Mouse (Mus musculus) embryo, embryonic 9.5 days (tissue): ENCODE results near the gene Zyg11a.
"Not testable (repeated sequence)": the region's sequence is repeated elsewhere in the genome, so short reads cannot be mapped to it uniquely, and the experiment has no call there.

Experiments
- DNase-seq: peaks from one replicate; pipeline ENCODE4 v3.0.0-alpha.2; 2017; ENCODE audit errors: extremely low spot score

Zyg11a gene

GRCm38 (mm10) chr4:108217332-108218179 lies at the start of gene Zyg11a:
Zyg11a (minus strand) TSS chr4:108218048.
- peak; percentile 34 for DNase-seq

GRCm38 (mm10) chr4:108265774-108266173 lies 47.9 kb upstream of the Zyg11a start:
- no peak for DNase-seq

- DNase-seq, result no peak
These were observed 35.5 kb upstream of the Zyg11a start for GRCm38 (mm10) chr4:108253317-108253716.

GRCm38 (mm10) chr4:108250501-108250900 lies 32.7 kb upstream of the Zyg11a start:
- no peak for DNase-seq

GRCm38 (mm10) chr4:108249314-108249713 lies 31.5 kb upstream of the Zyg11a start:
- no peak for DNase-seq

DNA sequence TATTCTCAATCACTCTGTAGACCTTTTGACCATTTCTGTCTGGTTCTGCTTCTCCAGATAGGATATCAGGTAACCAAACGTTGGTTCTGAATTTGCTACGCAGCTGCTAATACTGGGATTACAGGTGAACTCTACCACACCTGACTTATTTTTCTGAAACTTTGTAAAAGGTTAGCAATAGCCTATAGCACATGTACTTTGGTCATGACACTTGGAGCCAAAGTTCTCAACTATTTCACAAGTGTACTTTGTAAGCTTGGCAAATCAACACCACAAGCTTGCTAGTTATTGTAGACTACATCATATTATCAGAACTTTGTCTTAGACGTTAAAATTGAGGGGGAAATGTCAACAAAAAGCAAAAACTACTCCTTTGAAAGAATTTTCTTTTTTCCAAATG lies 15.8 kb upstream of the Zyg11a start:
- no peak for DNase-seq

- peak; percentile 16 for DNase-seq
These were observed 7.6 kb upstream of the Zyg11a start for GRCm38 (mm10) chr4:108225341-108225872.

DNA sequence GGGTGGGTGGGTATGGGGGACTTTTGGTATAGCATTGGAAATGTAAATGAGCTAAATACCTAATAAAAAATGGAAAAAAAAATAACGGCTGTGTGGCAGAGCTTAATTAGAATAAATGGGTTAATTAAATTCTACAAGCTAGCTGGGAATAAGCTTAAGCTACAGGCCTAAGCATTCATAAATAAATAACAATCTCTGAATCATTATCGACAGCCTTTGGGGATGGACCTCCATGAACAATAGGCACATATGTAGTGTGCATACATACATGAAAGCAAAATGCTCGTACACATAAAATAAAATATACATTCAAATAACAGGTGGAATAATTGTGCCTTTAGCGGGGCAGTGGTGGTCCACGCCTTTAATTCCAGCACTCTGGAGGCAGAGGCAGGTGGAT lies 4.7 kb upstream of the Zyg11a start:
- DNase-seq, result no peak

- DNase-seq, result peak; percentile 37
These were observed 1.2 kb upstream of the Zyg11a start for GRCm38 (mm10) chr4:108219019-108219418.

DNA sequence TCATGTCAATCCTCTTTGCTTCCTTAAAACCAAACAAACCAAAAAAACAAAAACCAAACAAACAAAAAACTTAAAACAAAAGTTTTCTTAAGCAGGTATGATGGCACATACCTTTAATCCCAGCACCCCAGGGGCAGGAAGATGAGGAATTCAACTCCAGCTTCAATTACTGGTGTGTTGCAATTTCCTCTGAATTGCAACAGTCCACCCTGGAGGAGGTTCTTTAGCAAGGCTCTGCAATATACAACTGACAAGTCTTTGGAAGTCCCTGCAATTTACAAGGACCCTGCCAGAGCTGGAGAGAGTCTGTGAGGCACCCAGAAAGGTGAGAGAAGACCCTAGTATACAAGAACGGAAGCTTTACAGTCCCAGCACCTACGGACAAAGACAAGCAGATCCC lies 4.8 kb downstream of the Zyg11a start:
- DNase-seq, result no peak

GRCm38 (mm10) chr4:108204629-108205028 lies 13.2 kb downstream of the Zyg11a start:
- no peak for DNase-seq

DNA sequence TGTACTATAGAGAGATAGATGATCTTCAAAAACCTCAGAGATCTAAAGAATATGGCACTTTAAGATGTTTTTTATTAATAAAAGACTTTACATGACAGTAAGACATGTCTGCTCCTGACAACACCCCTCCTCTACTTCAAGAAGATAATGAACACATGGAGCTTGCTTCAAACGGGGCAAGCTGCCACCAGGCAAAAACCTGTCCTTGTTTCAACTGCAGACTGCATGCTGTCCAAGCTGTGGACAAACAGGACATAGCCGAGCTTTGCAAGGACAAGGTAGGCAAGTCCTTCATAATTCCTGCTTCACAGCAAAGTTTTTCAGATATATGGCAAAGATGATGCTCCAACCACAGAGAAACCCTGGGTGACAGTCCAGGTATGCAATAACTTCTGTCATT lies 18.6 kb downstream of the Zyg11a start:
- no peak for DNase-seq

DNA sequence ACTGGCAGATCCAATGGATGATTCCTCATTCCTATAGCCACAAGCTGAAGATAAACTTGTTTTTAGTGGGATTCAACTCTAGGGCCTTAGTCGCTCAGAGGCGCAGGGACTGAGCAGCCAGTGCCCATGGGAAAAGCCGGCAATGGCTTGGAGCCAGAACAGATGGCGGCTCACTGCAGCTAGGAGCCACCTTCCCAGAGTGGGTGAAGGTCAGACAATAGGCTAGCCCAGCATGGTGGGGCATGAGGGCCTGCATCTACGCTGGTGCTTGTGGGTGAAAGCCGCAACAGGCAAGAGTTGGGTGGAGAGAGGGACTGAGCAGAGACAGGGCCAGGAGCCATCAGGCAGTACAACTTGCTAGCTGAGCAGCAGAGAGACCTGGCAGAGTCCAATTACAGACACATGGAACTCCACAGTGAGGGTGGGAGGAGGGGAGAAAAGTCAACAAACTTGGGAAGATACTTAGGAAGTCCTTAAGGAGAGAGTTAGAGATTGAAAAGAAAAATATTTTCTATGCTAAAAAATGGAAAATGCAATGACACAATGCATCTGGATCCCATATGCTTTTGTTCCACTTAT lies 21.5 kb downstream of the Zyg11a start:
- peak; percentile 21 for DNase-seq

DNA sequence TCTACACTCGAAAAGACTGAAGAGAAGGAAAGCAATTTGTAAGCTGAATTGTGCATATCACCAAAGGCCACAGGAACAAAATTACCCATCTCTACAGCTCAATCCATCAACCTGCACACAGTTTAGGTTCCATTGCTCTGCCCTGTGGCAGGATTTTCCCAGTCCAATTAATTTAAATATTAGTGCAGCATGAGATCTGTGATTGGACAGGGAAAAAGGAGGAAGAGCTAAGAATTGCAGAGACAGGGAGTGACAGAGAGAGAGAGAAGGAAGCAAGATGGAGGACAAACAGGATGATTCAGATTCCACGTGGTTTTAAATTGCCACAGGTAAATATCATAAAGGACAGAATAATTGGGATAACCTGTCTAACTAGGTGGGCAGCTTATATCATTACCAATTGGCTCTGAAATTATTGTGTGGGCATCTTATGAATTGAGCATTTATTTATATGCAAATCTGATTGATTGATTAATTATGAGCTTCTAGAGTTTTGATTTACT lies 25.0 kb downstream of the Zyg11a start:
- DNase-seq, result no peak

DNA sequence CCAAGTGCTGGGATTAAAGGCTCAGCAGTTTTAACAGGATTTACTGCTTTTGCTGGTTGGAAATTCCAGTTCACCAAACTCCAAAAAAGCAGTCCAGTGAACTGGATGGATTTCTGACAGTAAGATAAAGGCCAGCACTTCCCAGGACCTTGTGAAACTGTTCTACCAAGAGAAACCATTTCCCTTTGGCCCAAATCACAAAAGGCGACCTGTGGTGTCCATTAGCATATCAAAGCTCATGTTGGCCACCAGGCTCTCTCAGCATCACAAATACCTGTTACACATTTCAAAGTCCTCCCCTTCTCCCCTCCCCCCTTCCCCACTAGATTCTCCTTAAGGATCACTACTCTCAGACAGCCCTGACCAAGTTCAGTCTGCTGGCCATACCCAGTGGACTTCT lies 35.6 kb downstream of the Zyg11a start:
- DNase-seq, result no peak

- no peak for DNase-seq
These were observed 49.8 kb downstream of the Zyg11a start for GRCm38 (mm10) chr4:108168056-108168455.

DNA sequence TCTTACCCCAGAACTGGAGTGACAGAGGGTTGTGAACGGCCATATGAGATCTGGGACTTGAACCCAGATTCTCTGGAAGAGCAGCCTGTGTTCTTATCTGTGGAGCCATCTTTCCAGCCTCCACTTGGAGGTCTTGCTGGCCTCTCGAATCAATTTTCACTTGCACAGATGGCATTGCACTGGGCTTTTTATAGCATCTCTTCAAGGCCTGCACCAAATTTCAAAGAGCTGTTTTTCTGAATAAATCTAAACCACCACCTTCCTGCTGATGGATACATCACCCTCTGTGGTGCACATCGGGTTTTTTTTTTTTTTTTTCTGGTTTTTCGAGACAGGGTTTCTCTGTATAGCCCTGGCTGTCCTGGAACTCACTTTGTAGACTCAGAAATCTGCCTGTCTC lies 51.0 kb downstream of the Zyg11a start:
- no peak for DNase-seq

DNA sequence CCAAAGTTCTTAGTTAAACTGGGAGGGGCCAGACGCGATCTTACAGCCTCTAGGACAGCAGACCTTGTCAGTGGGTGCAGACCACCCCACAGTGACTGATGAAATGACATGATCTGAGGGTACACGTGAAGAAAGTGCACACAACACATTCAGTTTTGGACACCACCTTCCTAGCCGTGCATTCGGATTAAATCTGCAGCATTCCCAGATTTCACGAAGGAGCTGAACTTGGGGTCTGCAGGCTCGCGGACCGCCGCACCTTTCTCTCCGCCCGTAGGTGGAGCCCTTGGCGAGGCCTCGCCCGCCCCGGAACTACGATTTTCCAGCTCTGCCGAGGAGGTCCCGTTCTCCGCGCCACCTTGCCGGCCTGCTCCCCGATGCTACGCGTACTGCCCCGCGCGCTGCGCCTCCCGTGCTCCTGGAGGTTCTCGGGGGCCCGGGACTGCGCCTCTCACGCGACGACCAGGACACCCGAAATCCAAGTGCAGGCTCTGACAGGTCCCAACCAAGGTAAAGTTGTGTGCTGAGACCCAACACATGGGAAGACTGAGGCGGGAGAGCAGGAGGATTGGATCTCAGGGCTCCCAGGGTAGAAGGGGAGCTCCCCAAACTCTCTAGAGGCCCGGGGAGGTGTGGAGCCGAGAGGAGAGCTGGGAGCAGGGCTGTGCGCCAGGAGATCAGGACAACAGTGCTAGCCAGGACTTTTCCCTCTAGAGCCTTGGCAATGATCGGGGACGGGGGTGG lies 52.5 kb downstream of the Zyg11a start, which contains the start of gene Echdc2:
Echdc2 (plus strand) TSS at position 286 of the 744 bp plus-strand sequence.
- peak; percentile 75 for DNase-seq

DNA sequence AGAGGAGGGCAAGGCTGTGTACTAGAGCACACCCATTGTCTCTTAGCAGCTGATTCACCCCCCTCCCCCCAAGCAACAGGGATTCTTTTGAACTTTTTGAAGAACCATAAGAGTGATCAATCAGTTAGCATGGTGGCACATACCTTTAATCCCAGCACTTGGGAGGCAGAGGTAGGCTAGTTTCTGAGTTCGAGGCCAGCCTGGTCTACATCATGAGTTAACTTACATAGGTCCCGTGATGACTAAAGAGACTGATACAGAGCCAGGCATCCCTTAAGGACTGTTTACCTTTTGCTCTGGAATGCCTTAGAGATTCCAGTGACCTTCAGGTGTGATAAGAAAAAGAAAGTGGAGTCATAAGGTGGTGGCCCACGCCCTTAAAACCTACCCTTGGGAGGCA lies 54.6 kb downstream of the Zyg11a start:
- DNase-seq, result no peak

DNA sequence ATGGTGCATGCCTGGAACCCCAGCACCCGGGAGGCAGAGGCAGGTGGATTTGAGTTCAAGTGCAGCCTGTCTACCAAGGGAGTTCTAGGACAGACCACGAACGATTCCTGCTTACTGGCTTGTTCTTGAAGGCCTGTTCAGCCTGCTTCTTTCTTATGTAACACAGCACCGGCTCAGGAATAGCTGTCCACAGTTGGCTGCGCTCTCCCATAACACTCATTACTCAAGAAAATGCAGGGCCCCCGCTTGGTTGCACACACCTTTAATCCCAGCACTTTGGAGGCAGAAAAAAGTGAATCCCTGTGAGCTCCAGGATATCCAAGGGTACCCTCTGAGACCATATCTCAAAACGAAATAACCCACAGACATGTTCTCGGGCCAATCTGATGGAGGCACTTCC lies 55.9 kb downstream of the Zyg11a start:
- no peak for DNase-seq

DNA sequence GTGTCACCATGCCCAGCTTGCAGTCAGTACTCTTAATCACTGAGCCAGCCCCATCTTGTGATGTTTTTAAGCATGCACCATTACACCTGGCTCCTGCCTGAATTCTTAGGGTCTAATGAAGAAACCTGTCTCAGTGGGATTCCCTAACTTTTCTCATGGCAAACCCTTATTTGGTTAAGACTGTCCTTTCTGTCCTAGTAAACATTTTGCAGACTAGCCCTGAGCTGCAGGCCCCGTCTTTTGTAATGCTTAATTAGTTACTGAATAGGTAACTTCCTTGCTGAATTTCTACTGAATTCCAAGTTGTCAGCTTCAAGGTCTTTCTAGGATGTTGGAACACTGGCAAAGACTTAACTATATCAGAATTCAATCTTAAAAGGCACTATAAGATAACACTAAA lies 62.7 kb downstream of the Zyg11a start:
- DNase-seq, result not testable (repeated sequence)

DNA sequence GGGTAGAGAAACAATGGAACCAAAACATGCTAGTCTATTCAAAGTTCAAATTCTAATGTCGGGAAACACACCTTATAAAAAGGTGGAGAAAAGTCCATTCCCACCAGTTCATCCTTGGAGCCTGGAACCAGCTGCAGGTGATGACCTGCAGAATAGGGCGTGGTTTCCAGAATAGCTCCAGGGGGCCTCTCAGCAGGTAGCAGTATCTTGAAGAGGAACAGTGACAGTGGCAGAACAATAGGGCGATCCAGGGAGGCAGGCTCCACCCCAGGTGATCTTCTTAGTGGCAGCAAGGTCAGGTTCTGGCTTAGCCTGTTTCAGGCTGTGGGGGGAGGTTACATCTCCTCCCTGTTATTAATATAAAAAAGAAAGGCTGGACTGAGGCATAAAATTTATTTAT lies 72.3 kb downstream of the Zyg11a start:
- not testable (repeated sequence) for DNase-seq
